Mouse (Mus musculus) heart, postnatal 25 days (tissue): ENCODE results near the gene Tsc22d1. TPM values are rescaled to one million over a fixed set of nuclear protein-coding genes. Genes with fewer than 3 reads are reported as not detected.

ENCODE experiments used
- DNase-seq: peaks from one replicate; pipeline ENCODE4 v3.0.0; 2022; ENCODE audit warnings: low spot score
- intact Hi-C: fragments of 180-260 bp; cut with DNase I; formaldehyde crosslinking; loops from one replicate; pipeline ENCODE4 v1.15.1; 2025
- total RNA-seq, 2 experiments: library from RNA; stranded (reverse); gene quantifications; 2 replicates each; pipeline ENCODE4 v1.2.3; 2021

Gene Tsc22d1
- total RNA-seq, 2 experiments from 2014 or later = 442 to 477 TPM

DNA sequence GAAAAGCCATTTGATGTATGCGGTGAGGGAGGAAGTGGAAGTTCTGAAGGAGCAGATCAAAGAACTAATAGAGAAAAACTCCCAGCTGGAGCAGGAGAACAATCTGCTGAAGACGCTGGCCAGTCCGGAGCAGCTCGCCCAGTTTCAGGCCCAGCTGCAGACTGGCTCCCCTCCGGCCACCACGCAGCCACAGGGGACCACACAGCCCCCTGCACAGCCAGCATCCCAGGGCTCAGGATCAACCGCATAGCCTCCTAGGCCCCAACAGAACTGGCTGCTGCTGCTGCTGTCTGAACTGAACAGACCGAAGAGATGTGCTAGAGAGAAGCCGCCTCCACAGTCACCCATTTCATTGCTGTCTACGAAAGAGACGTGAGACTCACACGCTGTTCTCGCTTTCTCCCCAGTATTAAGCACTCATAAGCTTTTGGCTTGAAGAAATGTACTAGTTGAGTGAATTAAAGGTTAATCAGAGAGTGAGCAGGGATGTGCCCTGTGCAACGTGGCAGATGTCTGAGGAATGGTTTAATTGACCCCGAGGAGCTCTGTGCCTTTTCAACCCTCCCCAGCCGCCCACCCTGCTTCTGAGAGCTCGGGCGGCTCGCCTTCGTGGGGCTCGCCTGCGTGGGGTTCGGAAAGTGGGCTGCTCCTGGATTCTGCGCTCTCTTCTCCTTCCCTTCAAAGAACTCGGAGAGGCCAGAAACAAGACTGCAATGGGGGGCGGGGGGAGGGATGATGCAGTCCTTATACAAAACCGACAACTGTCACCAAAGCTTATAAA lies 91.9 kb downstream of the Tsc22d1 start:
- intact Hi-C loops = loop anchor here (5.0 kb wide), 4 partner anchors 51 to 166 kb away; partner anchors contain the start of gene Serp2
- DNase-seq = no peak

DNA sequence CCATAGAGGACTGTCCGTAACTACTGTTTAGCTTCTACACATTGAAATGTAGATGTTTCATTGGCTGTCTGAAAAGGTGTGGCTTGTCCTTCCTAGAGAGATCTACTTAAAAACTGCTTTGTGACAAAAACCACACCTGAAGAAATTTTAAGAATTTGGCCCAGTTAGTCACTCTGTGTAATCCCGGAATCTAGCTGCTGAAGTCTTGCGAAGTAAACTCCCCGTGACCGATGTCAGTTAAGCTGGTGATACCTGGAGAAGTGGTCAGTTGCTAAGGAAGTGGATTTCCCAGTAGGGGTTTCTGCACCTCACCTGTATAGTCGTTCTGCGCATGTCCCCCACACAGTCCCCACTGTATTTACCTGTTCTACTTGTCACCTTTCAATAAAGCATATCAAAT lies 92.6 kb downstream of the Tsc22d1 start:
- no peak for DNase-seq
- intact Hi-C loops = loop anchor here (5.0 kb wide), 4 partner anchors 50 to 165 kb away; partner anchors contain the start of gene Serp2

DNA sequence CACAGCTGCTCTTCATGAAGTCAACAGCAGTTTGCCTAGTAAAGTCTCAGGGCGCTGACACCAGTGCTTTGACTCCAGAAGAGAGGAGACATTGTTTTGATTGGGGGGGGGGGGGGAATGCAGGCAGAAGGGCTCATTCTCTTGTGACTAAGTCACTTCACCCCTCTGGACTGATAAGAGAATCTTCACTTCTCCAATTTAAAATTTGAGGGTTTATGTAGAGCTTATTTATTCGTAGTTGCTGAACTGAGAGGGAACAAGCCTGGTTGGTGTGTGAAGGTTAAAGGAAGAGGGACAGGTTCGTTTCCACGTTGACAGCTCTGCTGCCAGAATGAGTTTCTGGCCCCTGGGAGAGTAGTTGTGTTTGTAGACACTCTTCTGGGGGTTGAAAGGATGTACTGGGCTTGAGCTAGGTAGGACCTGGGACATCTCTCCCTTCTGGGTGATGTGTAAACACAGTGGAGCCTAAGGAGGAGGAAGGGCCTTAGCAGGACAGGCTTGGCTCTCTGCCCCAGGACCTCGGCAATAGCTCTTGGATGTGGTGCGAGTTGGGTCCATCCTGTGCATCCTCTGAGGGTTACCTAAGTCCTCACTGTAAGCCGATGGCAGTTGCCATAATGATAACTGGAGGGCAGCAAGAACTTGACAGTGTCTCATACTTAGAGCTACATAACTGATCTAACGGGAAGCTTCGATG lies 93.2 kb downstream of the Tsc22d1 start:
- intact Hi-C loops = loop anchor here (5.0 kb wide), 4 partner anchors 49 to 164 kb away; partner anchors contain the start of gene Serp2
- DNase-seq = no peak

DNA sequence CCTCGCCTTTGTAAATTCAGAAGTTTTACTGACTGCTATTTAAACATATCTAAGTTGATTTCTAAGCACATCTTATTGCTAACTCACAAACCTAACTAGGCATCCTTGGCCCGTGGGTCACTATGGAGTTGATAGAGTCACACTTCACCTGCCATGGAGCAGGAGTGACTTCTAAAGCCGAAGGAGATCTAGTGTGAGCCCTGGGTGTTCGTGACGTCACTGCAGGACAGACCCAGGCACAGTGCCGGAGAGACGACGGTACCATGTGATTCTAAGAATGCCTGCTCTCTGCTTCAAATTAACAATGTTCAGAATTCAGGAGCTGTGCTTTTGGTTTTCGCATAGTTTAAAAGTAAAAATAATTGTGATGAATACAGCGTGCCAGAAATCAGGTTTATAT lies 93.9 kb downstream of the Tsc22d1 start:
- DNase-seq = no peak
- intact Hi-C loops = loop anchor here (5.0 kb wide), 4 partner anchors 49 to 164 kb away; partner anchors contain the start of gene Serp2

DNA sequence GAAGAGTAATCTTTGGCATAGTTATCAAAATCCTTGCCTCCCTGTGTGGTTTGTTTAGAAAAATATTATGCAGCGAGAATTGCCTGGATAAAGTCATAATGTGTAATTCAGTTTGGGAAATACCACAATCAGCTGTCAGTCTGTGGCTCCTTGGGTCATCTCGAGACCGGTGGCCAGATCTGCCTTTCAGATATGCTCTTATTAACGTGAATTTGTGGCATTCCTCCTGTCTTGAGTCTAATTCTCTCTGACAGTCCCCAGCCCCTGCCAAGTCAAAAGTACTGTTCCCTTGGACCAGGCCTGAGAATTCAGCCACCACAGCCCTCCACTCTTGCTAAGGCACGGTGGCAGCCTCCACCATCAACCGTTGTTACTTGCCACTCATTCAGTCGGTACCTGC lies 97.2 kb downstream of the Tsc22d1 start:
- intact Hi-C loops = loop anchor here (5.0 kb wide), 1 partner anchor 80 kb away; no protein-coding TSS in a partner anchor
- no peak for DNase-seq

DNA sequence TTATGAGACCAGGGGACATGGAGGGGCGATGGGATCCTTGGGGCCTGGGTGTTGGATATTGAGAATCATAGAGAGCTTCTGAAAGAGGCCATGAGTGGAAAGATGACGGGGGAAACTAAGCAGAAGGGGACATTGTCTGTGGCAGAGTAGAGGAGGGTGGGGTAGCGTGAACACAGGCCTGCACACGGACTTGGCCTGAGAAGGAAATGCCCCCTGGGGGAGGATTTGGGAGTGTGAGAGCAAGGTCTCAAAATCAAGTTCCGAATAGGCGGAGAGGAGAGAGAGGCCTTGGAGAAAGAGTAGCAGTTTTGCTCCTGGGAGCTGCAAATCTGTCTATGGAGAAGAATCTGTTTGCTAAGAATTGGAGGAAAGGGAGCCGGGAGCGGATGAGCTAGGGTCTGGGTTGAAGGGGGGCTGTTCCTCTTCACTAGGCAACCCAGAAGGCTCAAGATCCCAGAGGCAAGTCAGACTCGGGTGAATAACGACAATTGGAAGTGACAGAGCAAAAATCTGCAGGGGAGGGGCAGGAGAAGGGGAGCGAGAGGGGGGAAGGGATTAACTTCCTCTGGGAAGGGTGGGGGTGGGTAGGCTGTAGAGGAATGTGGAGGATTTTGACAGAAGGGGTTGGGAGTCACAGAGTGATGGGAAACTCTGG lies 98.8 kb downstream of the Tsc22d1 start:
- intact Hi-C loops = loop anchor here (5.0 kb wide), 1 partner anchor 79 kb away; no protein-coding TSS in a partner anchor

DNA sequence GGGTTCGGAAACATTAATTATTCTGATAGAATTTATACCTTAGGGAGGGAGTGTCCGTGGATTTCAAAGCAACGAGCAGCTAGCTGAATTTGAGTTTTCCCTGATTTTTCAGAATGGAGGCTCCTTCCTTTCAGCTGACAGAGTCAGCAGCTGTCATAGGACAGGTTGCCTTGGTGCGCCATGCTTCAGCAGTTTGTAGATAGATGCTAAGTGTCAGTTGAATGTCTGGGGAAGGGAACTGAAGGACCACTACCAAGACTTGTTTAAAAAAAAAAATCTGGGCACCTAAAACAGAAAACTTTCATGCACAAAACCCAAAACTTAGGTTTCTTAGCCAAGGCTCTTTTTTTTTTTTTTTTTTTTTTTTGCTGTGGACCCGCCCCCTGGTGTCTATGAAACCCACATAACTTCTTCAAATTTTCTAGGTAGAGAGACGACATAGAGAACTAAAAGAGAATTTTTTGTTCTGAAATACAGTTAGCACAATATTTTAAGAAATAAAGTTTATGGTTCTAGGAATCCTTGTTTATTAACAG lies 99.4 kb downstream of the Tsc22d1 start:
- no peak for DNase-seq
- intact Hi-C loops = loop anchor here (5.0 kb wide), 1 partner anchor 78 kb away; no protein-coding TSS in a partner anchor

More for the DNA sequence above, 98.8 kb downstream of the Tsc22d1 start:
- DNase-seq = no peak

DNA sequence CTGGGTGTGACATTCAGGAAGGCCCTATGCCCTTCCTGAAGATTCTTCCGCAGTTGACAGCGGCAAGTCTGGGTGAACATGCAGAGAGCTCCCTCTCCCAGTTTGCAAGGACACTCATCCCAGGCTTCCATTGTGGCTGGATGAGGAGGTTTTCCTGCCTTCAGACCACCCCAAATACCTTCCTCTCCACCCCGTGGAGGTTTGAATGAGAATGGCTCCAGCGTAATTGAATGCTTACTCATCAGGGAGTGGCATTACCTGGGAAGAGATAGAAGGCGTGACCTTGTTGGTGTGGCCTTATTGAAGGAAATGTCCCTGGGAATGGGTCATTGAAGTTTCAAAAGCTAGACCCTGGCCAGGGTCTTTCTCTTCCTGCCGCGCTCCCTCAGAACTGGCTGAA lies 100.9 kb downstream of the Tsc22d1 start:
- intact Hi-C loops = loop anchor here (5.0 kb wide), 1 partner anchor 37 kb away; no protein-coding TSS in a partner anchor
- DNase-seq = no peak

DNA sequence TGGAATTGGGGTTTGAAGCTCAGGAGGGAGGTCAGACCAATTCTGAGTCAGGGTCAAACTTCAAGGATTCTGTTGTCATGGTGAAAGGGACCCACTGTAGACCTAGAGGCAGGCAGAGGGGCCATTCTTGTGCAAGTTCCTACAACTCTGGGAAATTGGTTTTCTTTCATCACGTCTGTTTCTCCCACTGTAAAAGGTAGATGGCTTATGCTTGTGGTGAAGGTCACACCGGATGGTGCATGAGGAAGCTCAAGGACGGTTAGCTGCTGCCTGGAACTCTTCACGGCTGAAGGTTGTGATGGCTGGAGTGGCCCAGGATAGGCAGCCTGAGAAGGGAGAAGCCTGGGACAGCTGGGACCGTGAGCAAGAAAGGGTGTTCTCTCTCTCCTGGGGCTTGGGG lies 103.5 kb downstream of the Tsc22d1 start:
- no peak for DNase-seq
- intact Hi-C loops = loop anchor here (5.0 kb wide), 1 partner anchor 34 kb away; no protein-coding TSS in a partner anchor

DNA sequence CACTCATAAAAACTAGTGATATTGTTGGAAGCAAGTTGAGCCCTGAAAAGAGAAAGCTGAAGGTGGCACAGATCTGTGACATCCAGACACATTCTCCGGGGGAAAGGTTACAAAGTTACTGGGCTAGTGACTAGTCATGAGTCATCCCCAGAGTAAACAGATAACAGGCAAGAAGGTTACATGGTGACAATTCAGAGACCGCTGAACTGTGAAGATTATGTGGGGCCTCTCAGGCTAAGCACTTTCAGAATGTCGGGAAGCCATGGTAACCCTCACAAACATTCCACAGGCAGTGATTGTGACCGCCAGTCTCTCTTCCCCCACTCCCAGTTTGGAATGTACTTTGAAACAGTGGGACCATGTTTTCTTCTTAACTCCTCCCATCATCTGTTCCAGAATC lies 105.8 kb downstream of the Tsc22d1 start:
- intact Hi-C loops = no loop called here
- DNase-seq = no peak

DNA sequence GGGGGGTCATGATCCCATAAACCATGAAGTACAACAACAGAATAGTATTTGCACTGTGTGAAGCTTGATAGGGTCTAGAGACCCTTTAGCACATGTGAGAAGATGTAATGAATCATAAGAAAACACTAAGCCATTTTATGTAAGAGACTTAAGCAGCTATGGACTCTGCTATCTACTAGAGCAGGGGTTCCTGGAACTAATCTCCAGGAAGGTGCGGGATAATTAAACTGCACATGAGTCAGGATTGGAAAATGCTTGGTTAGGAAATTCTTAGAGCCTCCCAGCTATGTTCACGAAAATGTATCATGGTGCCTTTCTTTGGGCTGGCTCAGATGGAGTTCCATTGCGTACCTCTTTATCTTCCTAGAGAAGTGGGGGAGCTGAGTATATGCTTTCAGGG lies 106.5 kb downstream of the Tsc22d1 start:
- intact Hi-C loops = no loop called here
- no peak for DNase-seq

DNA sequence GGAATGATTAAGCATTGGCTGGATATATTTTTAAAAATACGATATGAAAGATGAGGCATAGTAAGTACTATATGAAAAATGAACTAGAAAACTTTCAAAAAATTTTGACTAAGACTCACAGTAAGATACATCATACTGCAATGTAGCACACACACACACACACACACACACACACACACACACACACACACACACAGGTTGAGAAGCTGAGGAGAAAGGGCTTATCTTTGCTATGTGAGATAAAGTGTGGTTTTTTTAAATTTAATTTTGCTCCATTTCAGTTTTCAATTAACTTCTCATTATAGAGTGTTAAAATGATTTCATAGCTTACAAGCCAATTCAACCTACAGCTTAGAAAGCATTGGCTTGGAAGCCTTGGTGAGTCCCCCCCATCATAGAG lies 108.6 kb downstream of the Tsc22d1 start:
- intact Hi-C loops = no loop called here
- DNase-seq = no peak

DNA sequence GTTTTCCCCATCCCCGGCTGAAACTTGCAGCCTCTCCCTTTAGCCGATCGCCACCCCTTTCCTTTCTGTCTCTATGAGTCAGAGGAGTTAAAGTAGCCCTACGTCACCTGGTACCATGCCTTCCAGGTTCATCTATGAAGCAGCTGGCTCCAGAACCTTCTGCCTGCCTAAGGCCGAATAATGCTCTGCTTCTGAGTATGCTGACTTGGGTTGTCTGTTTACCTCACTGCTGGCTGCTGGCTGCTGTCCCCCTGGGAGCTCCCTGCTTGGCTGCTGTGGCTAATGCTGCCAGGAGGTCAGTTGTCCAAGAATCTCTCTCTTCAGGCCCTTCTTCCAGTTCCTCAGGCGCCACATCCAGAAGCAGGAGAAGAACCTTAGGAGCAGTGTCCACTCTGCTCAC lies 111.7 kb downstream of the Tsc22d1 start:
- intact Hi-C loops = no loop called here
- DNase-seq = peak; percentile 28

DNA sequence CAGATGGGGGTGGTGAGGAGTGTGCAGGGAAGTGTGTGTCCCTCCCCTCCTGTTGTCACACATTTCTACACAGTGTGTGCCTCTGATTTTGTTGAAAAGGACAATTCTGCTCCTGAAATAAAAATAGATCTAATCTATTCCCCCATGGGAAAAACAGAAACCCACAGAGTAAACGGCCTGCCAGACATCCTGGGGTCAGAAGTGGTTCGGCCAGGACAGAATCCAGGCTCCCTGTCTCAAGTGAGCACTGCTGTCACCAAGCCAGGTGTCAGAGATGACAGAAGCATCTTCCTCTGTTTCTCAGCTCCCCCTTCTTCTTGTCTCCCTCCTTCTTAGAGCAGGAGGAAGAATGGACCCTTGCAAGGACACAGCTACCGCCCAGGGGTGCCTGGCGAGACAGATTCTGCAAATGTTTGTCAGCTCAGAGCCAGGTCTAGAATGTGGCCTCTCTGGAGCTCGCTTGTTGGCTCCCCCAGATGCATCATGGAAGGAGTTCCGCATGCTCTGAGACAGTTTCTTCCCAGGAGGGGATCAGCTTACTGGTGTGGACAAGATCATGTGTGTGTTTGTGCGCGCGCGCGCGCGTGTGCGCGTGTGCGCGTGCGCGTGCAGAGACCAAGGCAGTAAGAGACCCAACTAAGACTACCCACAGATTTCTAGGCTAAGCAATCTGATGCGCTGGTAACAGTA lies 112.4 kb downstream of the Tsc22d1 start:
- no peak for DNase-seq
- intact Hi-C loops = no loop called here

DNA sequence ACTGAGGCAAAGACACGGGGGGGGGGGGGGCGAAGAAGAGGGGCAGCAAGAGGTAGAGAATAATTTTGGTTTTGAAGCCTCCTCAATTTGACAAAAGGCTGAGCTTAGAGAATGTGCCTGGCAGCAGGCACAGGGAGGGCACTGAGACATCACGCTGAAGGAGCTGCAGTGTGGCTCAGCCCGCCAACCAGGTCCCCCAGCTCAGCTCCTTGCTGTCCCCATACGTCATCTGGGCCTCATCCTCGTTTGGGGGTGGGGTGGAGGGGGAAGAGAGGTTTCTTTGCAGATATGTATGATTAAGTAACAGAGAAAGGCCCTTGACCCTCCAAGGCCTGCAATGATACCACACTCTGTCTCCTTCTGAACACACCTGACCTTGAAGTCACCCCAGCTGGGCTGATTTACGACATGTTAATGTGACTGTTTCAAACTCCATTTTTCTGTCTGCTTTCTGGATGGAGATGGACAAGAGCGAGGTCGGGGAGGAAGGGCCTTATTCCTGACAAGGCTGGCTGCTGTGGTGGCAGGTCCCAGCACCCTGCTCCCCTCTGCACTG lies 113.1 kb downstream of the Tsc22d1 start:
- no peak for DNase-seq
- intact Hi-C loops = no loop called here

DNA sequence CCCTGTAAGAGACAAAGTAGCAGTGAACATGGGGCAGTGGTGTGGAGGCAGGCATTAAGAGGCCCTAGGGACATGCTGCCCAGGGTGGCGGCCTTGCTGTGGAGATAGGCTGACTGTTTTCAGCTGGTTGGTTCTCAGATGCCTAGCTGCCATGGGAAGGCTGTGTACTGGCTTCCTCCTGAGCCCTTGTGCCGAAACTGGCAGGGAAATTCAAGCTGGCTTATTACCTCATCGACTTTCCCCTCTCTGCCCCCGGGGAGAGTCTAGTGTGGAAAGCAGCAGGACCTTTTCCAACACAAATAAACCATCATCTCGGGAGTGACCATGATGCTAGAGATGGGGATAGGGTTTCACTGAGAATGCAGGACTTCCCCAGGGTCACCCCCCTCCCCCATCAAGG lies 113.9 kb downstream of the Tsc22d1 start:
- intact Hi-C loops = no loop called here
- DNase-seq = peak; percentile 36

DNA sequence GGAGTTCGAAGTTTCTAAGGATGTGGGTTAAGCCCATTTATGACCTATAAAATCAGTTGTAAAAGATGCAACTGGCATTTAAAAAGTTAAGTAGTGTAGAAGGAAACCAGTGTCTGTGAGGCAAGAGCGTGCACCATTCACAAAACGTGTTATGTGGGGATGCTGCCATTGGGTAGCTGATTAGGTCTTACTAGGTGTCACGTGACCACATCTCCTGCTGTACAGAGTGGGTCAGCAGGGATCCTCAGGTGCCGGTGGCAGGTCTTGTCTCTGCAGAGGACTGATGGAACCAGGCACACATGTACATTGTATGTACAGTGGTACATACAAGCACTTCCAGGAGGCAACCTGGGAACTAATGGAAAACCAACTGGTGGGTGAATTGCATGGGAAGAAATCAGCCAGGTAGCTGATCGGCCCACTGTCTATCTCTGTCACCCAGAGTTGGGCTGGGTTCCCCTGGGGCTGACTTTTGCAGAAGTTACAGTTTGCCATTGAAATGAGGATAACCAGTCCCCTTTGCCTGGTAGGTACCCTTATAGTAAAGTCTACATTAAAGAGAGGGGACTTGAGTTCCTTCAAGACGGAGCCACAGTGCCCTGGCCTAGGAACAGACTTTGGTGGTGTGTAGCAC lies 116.4 kb downstream of the Tsc22d1 start:
- intact Hi-C loops = no loop called here

DNA sequence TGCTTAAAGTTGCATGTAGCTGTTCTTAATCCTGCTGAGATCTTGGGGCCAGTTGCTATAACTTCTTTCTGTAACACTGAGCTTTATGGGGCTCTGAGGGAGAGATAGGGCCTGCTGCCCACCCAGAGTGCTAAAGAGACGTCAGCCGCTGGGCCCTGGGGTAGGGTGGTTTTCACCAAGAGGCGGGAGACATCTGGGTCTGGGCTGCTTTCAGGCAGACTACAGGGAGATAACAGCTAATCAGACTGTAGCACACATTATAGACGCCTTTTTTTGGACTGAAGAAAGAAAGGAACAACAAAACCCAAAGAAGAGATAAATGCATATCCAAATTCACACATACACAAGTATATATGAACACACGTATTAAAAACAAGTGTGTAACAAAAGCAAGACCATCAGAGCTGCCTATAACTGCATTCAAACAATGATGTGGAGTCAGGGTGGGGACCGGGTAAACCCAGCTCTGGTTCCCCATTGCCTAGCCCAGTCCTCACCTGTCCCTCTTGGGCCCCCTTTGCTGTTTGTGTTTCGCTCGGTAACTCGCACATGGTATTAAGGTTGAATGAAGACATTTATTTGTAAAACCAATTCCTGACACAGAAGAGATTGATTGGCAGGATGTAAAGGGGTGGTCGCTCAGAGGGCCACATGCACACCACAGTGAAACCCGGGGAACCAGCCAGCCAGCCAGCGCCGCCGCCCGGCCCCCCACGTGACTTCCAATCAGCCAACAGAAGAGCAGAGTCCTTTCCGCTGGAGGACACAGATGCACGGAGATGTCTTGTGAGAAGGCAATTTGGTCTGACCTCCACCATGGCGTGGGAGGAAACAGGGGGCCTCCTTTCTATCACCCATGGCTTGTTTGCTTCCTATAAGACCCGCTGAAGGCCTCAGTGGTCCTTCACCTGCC lies 117.8 kb downstream of the Tsc22d1 start:
- no peak for DNase-seq
- intact Hi-C loops = no loop called here

More for the DNA sequence above, 116.4 kb downstream of the Tsc22d1 start:
- no peak for DNase-seq
